Mouse (Mus musculus): Measurements from ENCODE around the gene Cish. TPM values are rescaled to one million over a fixed set of nuclear protein-coding genes. Genes with fewer than 3 reads are reported as not detected.

The Cish gene
- total RNA-seq, 2 experiments from 2014 or later: 36.9 to 45.3 TPM

- peak; percentile 76 for DNase-seq
These were observed 18.2 kb upstream of the Cish start for GRCm38 (mm10) chr9:107277603-107278002.

GRCm38 (mm10) chr9:107278126-107278525 is 17.7 kb upstream of the Cish start:
- DNase-seq: no peak

GRCm38 (mm10) chr9:107278527-107279377 is 17.1 kb upstream of the Cish start:
- DNase-seq: peak; percentile 76

- no peak for DNase-seq
These were observed 16.2 kb upstream of the Cish start for GRCm38 (mm10) chr9:107279378-107280321.

GRCm38 (mm10) chr9:107280322-107281027 is 15.4 kb upstream of the Cish start:
- peak; percentile 54 for DNase-seq

GRCm38 (mm10) chr9:107281241-107281987 is 14.4 kb upstream of the Cish start:
- no peak for DNase-seq

GRCm38 (mm10) chr9:107282951-107283350 is 12.9 kb upstream of the Cish start:
- no peak for DNase-seq

- DNase-seq: no peak
These were observed 10.8 kb upstream of the Cish start for GRCm38 (mm10) chr9:107285009-107285408.

GRCm38 (mm10) chr9:107287294-107287693 is 8.5 kb upstream of the Cish start:
- DNase-seq: no peak

- no peak for DNase-seq
These were observed 7.6 kb upstream of the Cish start for GRCm38 (mm10) chr9:107288105-107288650.

GRCm38 (mm10) chr9:107288711-107289110 is 7.1 kb upstream of the Cish start:
- DNase-seq: no peak

- DNase-seq: peak; percentile 93
These were observed 6.4 kb upstream of the Cish start, which contains the start of gene Mapkapk3 for GRCm38 (mm10) chr9:107289211-107290076. Mapkapk3 (minus strand) TSS chr9:107289877.

GRCm38 (mm10) chr9:107290897-107291296 is 4.9 kb upstream of the Cish start:
- DNase-seq: peak; percentile 93

GRCm38 (mm10) chr9:107294249-107294648 is 1.6 kb upstream of the Cish start:
- DNase-seq: peak; percentile 89

- peak; percentile 1 for DNase-seq
These were observed 210 bp upstream of the Cish start for GRCm38 (mm10) chr9:107295616-107296015.

GRCm38 (mm10) chr9:107296041-107296440 is 215 bp downstream of the Cish start:
- DNase-seq: no peak

- peak; percentile 94 for DNase-seq
These were observed 707 bp downstream of the Cish start for GRCm38 (mm10) chr9:107296501-107296965.

- no peak for DNase-seq
These were observed 1.2 kb downstream of the Cish start for GRCm38 (mm10) chr9:107297059-107297458.

GRCm38 (mm10) chr9:107297658-107298057 is 1.8 kb downstream of the Cish start:
- no peak for DNase-seq
